Mouse (Mus musculus): ENCODE measurements around the gene Syf2. TPM values are rescaled to one million over a fixed set of nuclear protein-coding genes. Genes with fewer than 3 reads are reported as not detected.
"Not testable (repeated sequence)": the region's sequence is repeated elsewhere in the genome, so short reads cannot be mapped to it uniquely, and the experiment has no call there.

Gene Syf2
- total RNA-seq (2021), result 10 to 100 TPM; 51.0 to 52.7 TPM

DNA sequence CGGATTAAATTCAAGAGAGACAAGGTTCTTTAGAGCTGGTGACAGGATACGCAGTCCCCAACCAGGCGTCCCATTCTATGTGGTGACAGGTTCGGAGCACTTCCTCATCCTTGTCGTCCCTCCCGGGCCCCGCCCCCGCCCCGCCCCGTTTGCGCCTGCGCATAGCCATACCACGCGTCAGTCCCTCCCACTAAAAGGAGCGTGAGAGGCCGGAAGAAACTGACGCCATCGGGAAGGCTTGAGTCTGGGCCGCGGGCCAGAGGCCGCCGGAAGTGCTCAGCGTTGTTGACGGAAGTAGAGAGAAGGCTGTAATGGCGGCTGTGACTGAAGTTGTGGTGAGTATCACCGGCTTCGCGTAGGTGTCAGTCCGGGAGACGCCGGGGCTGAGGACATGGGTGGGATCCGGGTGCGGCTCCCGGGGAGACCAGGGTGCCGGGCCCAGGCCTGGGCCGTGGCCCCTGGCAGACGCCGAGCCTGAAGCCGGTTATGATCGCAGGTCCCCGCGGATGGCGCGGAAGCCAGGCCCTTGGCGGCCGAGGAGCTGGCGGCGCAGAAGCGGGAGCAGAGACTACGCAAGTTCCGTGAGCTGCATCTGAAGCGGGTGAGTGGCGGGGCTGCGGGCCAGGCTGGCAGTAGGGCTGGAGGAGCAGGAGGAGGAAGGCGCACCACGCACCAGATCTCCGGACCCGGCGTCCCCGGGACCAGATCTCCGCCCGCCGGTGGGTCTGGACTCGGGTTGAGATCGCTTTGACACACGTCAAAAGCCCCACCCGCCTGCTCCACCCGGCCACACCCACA, at the start of gene Syf2:
TSS of gene Syf2 (plus strand) at position 215 of the 798 bp plus-strand sequence.
- intact Hi-C loops (cut with DNase I), result no loop called here
- DNase-seq (ENCODE audit: low spot score in 2 of 2), result peak; percentile 92 to 97

DNA sequence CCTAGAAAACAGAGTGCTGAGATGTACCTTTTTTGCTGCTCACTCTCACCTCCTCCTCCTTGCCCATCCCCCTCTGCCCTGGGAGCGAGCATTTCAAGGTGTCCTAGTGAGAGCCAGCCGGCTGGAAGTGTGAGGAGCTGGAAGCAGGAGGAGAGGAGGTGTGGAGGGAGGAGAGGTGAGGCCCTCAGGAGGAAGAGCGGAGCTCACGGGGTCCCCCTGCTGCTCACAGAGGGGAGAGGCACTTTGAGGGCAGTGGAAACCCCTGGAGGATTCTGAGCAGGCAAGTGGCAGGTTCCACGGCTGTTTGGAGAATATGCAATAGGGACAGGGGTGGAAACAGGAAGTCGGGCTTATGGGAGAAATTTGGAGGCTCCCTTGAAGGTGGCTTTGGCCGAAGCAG, 47.4 kb upstream of the Syf2 start:
- intact Hi-C loops (cut with DNase I), result loop anchor here (10.0 kb wide), 1 partner anchor 338 kb away; no protein-coding TSS in a partner anchor
- DNase-seq (ENCODE audit: low spot score in 2 of 2), result no peak

DNA sequence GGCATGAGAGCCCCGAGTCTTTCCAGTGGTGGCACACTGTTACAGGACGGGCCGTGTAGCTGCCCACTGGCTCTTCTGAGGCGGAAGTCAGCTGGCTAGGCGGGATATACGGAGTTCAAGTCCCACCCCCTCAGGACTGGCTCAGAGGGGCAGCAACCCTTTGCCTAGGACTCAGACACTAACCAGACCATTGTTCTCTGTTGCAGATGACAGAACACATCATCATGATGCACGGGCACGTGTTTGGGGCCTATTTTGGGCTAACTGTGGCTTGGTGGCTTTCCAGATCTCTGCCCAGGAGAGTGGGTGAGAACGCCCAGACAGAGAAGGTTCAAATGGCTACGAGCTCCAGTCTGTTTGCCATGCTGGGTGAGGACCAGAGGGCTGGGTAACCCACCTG, 46.9 kb upstream of the Syf2 start:
- intact Hi-C loops (cut with DNase I), result loop anchor here (10.0 kb wide), 1 partner anchor 339 kb away; no protein-coding TSS in a partner anchor
- DNase-seq (ENCODE audit: low spot score in 2 of 2), result peak in 1 of 2 experiments; percentile 25

DNA sequence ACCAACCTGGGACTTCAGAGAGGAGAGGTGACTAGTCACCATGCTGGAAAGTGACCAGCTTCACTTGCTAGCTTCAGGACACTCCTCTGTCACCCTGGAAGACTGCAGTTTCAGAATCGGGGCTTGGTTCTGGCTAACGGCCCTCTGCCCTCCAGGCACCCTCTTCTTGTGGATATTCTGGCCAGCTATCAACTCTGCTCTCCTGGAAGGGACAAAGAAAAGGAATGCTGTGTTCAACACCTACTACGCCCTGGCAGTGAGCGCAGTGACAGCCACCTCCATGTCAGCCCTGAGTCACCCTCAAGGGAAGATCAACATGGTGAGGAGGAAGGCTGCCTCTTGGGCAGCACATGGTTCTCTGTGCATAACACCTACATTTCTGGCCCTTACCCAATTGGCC, 46.3 kb upstream of the Syf2 start:
- intact Hi-C loops (cut with DNase I), result loop anchor here (10.0 kb wide), 1 partner anchor 340 kb away; no protein-coding TSS in a partner anchor
- DNase-seq (ENCODE audit: low spot score in 2 of 2), result peak in 1 of 2 experiments; percentile 14

DNA sequence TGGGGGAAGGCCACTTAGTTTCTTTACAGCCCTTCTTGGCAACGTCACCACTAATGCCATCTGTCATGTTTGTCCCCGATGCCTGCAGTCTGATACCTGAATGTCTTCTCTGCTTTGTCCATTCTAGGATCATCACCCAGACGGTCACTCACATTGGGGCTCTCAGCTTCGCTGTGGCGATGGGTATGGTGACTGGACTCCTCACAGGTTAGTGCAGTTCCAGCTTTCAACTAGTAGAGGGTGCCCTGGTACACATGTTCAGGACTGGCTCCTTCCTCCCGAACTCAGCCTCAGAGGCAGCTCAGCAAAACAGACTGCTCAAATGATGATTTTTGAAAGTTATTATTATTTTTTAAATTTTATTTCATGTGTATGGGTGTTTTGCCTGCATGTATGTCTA, 38.6 kb upstream of the Syf2 start:
- intact Hi-C loops (cut with DNase I), result no loop called here

DNA sequence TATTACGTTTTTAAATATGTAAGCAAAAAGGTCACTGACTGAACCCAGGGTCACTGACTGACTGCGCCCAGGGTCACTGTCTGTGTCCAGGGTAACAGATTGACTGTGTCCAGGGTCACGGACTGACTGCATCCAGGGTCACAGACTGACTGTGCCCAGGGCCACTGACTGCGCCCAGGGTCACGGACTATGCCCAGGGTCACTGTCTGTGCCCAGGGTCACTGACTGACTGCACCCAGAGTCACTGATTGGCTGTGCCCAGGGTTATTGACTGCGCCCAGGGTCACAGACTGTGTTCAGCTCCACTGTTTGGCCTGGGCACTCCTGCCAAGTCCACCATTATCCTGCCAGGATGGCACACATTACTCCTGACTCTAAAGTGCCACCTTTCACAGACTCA, 33.4 kb upstream of the Syf2 start:
- DNase-seq (ENCODE audit: low spot score in 2 of 2), result no peak
- intact Hi-C loops (cut with DNase I), result no loop called here

More for the DNA sequence above, 38.6 kb upstream of the Syf2 start:
- peak; percentile 46 to 63 for DNase-seq (ENCODE audit: low spot score in 2 of 2)

DNA sequence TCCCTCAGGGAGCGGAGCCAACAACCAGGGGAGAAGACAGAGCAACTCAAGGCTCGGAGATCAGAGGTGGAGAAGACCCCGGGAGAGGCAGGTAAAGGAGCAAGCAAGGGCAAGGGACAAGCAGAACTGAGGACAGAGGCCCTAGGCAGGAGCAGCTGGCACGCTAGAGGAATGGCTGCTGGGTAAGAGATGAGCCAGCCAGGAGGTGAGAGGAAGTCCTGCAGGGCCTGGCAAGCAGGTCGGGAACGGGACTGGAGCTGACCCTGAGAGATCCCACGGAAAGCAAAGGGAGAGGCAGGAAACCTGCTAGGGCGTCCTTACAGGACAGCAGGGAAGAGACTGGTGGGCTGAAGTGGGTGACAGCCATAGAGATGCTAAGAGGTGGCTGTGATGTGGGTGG, 29.6 kb upstream of the Syf2 start:
- DNase-seq (ENCODE audit: low spot score in 2 of 2), result no peak
- intact Hi-C loops (cut with DNase I), result no loop called here

DNA sequence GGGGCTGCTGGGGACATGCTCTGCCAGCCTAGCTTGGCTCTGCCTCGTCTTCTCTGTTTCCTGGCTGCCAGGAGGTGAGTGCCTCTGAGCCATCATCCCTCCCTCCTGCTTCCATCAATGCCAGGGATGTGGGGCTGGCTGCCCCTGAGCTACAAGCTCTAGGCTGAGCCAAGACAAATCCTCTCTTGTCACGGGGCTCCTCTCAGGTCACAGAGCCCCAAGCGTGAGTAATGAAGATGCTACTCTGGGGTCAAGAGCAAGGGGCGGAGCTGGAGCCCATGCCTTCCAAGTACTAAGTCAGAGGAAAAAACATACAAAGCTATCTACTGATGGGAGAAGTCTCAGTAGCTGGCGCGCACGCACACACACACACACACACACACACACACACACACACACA, 27.7 kb upstream of the Syf2 start:
- DNase-seq (ENCODE audit: low spot score in 2 of 2), result no peak
- intact Hi-C loops (cut with DNase I), result no loop called here

DNA sequence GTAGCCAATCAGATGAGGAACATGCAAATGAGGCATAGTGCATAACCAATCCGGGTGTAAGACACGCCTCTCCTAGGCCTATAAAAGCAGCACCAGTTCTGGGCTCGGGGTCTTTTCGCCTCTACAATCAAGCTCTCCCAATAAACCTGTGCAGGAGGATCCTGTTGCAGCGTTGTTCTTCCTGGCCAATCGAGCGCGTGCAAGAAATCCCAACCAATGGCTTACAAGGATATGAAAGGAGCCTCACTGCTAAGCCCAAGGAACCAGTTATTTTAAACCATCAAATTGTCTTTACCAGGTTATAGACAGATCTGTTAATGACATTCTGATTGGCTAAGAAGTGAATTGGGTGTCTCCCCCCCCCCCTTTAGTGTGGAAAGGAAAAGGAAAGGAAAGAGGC, 19.3 kb upstream of the Syf2 start:
- intact Hi-C loops (cut with DNase I), result loop anchor here (10.0 kb wide), 1 partner anchor 367 kb away; no protein-coding TSS in a partner anchor
- not testable (repeated sequence) for DNase-seq (ENCODE audit: low spot score in 2 of 2)

DNA sequence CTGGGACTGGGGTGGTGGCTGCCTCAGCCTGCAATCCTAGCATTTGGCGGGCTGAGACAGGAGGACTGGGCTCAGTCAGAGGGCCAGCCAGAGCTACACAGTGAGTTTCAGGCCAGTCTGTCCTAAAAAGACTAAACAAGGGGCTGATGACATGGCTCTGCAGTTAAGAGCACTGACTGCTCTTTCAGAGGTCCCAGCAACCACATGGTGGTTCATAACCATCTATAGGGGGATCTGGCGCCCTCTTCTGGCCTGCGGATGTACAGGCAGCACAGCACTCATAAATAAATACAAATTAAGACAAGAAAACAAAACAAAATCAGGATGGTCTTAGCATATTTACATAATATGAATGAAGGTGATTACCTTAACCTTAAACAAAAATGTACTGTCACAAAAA, 17.3 kb upstream of the Syf2 start:
- intact Hi-C loops (cut with DNase I), result loop anchor here (10.0 kb wide), 1 partner anchor 369 kb away; no protein-coding TSS in a partner anchor
- DNase-seq (ENCODE audit: low spot score in 2 of 2), result peak in 1 of 2 experiments; percentile 44

DNA sequence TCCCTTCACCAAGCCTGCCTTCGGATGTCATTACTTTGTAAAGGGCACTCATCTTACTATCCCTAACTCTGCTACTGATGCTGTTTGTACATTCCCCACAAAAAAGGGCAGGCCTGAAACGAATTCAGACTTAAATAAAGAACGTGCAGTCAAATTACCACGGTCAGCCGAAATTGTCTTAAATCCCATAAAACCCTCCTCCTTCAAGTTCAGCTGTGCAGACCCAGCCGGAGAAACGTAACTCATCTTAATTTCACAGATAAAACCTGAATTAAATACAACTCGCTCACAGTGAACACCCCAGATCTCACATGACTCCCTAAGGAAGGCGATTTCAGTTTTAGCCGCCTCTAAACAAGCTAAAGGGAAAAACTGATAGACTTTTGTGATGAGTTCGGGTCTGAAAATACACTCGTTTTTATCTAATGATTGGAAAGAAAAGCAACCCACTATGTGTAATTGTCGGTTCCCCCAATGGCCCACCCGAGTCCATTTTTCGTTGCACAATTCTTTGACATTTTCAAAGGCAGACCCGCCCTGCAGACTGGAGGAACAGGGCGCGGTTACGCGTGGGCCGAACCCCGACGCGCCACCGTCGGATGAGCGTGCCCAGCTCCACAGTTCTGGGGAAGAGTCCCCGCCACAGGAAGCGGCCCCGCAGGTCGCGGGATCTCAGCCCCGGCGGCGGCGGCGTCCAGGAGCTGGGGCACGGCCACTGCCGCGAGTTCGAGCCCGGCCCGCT, 16.4 kb upstream of the Syf2 start:
- peak; percentile 55 to 64 for DNase-seq (ENCODE audit: low spot score in 2 of 2)
- intact Hi-C loops (cut with DNase I), result loop anchor here (10.0 kb wide), 1 partner anchor 369 kb away; no protein-coding TSS in a partner anchor

DNA sequence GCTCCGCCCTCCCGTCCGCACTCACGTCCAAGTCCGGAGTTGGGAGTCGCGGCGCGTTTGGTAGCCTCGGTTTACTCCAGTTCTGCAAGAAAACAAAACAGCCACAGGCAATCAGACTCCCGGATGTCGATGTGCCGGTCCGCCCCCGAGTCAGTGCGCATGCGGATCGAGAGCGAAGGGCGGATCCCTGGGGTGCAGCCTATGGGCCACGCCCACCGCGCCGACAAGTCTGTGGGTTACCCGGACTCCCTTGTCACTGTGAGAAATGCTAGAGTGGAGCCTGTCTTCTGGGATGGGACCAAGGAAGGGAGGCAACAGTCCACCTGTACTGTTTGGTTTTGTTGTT, 15.9 kb upstream of the Syf2 start, which contains the start of gene Tmem50a:
TSS of gene Tmem50a (minus strand) at position 161 of the 346 bp plus-strand sequence.
- peak; percentile 90 to 93 for DNase-seq (ENCODE audit: low spot score in 2 of 2)
- intact Hi-C loops (cut with DNase I), result loop anchor here (10.0 kb wide), 1 partner anchor 370 kb away; no protein-coding TSS in a partner anchor

DNA sequence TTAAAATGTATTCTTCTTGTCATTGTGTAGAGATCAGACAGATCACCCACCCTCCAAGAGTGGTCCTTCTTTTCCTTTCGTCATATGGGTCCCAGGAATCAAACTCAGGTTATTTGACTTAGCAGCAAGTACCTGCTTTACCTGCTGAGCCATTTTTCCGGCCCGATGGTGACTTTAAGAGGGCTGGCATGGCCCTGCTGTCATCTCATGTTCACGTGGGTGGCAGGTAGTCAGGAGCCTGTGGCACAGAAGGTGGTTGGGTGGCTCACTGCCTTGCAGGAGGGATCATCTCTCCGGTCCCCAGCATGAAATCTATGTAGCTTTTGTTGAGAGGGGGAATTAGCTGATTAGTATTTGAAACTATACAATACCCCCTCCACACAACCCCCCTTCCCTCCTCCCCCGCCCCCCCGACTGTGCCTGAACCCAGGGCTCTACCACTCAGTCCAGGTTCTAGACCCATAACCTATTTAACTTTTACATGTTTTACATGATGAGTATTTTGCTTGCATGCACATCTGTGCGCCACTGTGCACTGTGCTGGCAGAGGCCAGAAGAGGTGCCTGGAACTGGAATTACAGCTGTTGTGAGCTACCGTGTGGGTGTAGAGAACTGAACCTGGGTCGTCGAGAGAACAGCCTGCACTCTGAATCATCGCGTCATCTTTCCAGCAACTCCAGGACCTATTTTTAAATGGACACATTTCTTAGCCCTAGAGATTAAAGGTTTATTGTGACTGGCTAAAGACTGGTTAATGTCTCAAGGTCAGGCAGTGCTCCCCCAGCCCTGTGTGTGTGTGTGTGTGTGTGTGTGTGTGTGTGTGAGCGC, 15.3 kb upstream of the Syf2 start:
- intact Hi-C loops (cut with DNase I), result loop anchor here (10.0 kb wide), 1 partner anchor 371 kb away; no protein-coding TSS in a partner anchor
- DNase-seq (ENCODE audit: low spot score in 2 of 2), result no peak

DNA sequence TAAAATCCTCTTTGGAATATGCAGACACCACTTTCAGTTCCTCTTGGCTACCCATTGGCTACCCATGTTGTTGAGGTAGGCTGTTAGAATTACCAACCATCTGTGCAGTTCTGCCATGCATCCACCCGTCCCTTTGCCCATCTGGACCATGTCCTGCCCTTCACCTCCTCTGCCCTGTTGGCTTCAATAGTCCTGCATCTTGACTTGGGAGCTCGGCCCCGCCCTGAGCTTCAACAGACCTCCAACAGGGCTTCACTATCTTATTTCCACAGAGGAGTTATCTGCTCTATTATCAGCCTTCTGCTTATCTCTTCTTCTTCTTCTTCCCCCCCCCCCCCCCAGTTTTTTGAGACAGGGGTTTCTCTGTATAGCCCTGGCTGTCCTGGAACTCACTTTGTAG, 13.5 kb upstream of the Syf2 start:
- intact Hi-C loops (cut with DNase I), result loop anchor here (10.0 kb wide), 1 partner anchor 372 kb away; no protein-coding TSS in a partner anchor
- no peak for DNase-seq (ENCODE audit: low spot score in 2 of 2)

DNA sequence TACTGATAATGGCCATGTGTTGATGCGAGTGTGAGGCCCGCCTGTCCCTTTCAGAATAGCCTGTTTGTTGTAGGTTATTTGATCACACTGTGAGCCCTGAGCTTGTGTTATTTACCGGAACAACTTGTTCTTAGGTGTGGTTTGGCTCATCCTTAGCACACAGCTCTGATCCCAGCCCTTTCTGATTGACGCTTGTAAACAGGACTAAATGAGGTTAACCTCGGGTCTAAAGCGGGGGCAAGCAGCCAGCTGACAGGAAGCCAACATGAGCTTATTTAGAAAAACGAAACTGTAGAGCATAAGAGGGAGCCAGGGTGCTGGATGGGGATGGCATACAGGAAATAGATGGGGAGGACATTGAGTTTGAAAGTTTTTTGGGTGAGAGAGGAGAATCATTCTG, 12.3 kb upstream of the Syf2 start:
- no peak for DNase-seq (ENCODE audit: low spot score in 2 of 2)
- intact Hi-C loops (cut with DNase I), result loop anchor here (10.0 kb wide), 1 partner anchor 374 kb away; no protein-coding TSS in a partner anchor

DNA sequence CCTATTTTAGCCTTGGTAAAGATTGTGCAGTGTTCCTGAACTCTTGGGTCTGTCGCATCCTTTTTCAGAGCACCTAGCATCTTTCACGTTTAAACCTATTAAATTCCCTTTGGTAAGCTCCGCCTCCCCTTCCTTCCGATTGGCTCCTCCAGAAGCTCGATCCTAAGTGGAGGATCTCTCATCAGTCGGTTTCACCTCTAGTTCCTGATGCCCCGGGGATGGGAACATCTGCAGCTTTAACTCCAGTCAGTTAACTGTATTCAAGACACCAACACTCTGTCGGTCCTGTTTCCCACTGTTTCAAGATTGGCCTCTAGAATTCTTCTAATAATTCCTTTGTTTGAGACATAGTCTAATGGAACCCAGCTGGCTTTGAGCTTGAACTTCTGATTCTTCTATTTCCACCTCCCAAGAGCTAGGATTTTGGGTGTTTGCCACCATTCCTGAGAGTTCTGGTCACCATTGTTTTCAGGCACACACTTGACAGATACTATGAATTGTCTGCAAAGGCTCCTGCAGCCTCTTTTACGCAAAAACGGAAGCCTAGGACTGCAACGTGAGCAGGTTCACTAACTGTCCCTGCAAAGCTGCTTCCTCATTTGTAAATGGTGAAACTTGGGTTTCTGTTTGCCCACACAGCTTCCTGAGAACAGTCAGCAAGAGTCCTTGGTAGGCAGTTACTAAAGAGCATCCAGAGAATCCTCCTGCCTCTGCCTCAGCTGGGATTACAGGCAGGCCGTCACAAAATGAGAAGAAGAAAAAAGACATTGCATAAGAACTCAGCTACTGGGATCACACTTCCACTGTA, 10.8 kb upstream of the Syf2 start:
- DNase-seq (ENCODE audit: low spot score in 2 of 2), result no peak
- intact Hi-C loops (cut with DNase I), result loop anchor here (10.0 kb wide), 1 partner anchor 375 kb away; no protein-coding TSS in a partner anchor

DNA sequence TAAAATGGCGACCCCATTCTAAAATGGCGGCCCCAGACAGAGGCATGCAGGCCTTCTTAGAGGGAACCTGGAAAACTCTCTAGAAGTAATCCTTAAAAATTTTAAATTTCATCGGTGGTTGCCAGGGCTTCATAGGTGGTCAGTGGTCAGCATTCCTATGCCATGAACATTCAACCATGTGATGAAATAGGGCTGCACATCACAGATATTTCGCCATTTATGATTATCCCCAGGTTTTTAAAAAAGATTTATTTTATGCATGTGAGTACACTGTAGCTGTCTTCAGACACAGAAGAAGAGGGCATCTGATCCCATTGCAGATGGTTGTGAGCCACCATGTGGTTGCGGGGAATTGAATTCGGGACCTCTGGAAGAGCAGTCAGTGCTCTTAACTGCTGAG, 10.1 kb upstream of the Syf2 start:
- no peak for DNase-seq (ENCODE audit: low spot score in 2 of 2)
- intact Hi-C loops (cut with DNase I), result no loop called here

DNA sequence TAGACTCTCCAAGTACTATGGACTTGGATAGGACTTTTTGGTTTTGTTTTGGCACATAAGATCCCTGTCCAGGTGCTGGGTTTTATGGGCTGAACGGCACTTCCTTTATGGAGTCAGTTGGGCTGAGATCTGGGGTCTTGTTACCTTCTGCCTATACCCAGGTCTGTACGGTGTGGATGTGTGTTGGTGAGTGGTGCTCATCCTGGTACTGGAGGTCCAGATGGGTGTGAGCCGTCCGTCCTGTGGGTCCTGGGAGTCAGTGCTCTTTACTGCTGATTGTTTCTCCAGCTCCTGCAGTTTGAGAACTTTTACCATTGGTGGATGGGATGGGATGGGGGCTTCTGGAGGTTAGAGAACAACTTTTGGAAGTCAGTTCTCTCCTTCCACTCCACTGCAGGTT, 9.0 kb upstream of the Syf2 start:
- intact Hi-C loops (cut with DNase I), result no loop called here
- no peak for DNase-seq (ENCODE audit: low spot score in 2 of 2)

Measured in left cerebral cortex, postnatal 25 days (tissue).